In genomic region chr11:117403073-117403472, GRCm38 (mm10) we compare ENCODE assay signal across 24 mouse cellular contexts.
DNase-seq lines count a peak whose midpoint lies in the region; ATAC-seq and TF ChIP-seq lines count a peak whose summit lies in the region.
"Had no signal": no experiment of that assay in that cellular context is flagged by ENCODE, and none has a peak within 500 bp of the region (broad histone marks: within the 10 kb centered on the region; RNA-seq: fewer than 3 reads in every experiment).

No protein-coding gene starts in this region.

- no peak overlapping the region for H3K4me3 ChIP-seq in midbrain, embryonic 11.5 days (ENCODE audit: low read depth, low read length)
- no peak overlapping the region for H3K4me3 ChIP-seq in midbrain, embryonic 13.5 days (replicated peaks)
- no peak overlapping the region for H3K4me3 ChIP-seq in CH12.LX (replicated peaks in 1 of 3; ENCODE audit: low read depth in 2 of 3, low read length in 2 of 3, poor library complexity in 1 of 3)
- peak overlapping the region; percentile 54; the same call in 1 of the 2 replicates for H3K4me3 ChIP-seq in E14TG2a.4 (replicated peaks; ENCODE audit: low read length)
- H3K4me3 ChIP-seq in MEL (ENCODE audit: control insufficient read depth in 1 of 2, insufficient read depth in 1 of 2, low read depth in 2 of 2, low read length in 2 of 2): no peak overlapping the region
- no peak overlapping the region for H3K4me3 ChIP-seq in kidney, embryonic 14.5 days (ENCODE audit: low read length)
- H3K4me3 ChIP-seq in intestine, embryonic 16.5 days (ENCODE audit: low read length): no peak overlapping the region

- peaks cover 35% of the 10 kb centered on the region for H3K4me1 ChIP-seq in midbrain, embryonic 11.5 days (ENCODE audit: control insufficient read depth, insufficient read depth, low read length)
- H3K4me1 ChIP-seq in midbrain, embryonic 13.5 days (replicated peaks): peaks cover 60% of the 10 kb centered on the region
- H3K4me1 ChIP-seq in CH12.LX (ENCODE audit: control insufficient read depth in 1 of 2, insufficient read depth in 2 of 2) (peaks cover 14 to 34% of the 10 kb centered on the region in 2 experiments), E14TG2a.4 (replicated peaks; ENCODE audit: low read depth, low read length) (peaks cover 75% of the 10 kb centered on the region), MEL (ENCODE audit: control insufficient read depth in 1 of 2, insufficient read depth in 2 of 2, low read length in 2 of 2) (peaks cover 0 to 2% of the 10 kb centered on the region in 2 experiments; a peak in 1 of 4 replicates)
- peaks cover 12% of the 10 kb centered on the region; the same call in 1 of the 2 replicates for H3K4me1 ChIP-seq in kidney, embryonic 14.5 days (ENCODE audit: control insufficient read depth, insufficient read depth, low read length)
- peaks cover 23% of the 10 kb centered on the region for H3K4me1 ChIP-seq in intestine, embryonic 16.5 days (ENCODE audit: control insufficient read depth, insufficient read depth, low read length)

- peak; percentile 82 for DNase-seq in midbrain, embryonic 11.5 days (ENCODE audit: low spot score, missing footprints)
- no peak for DNase-seq in CH12.LX (ENCODE audit: extremely low read depth)
- peak; percentile 58 for DNase-seq in MEL (ENCODE audit: low read depth, low spot score)
- DNase-seq in thymus, postnatal 10 days (ENCODE audit: low spot score in 2 of 2): no peak
- DNase-seq: adrenal gland, adult 2 months; adrenal gland, adult 8-10 months; adrenal gland, postnatal 10 days; adrenal gland, postnatal 14 days; adrenal gland, postnatal 25 days; adrenal gland, postnatal 36 days; B cell, adult 2 months; cerebellum, adult 11 months; cerebellum, adult 11-12 months; cerebellum, adult 18-20 months; cerebellum, adult 2 months; cerebellum, adult 8-10 months had no signal

- in situ Hi-C loops in CH12.LX (cut with MboI; ENCODE audit: low pct_ligation_motif_present, low pct_unique_long_range_greater_than_20kb, low sequenced_read_pairs): no loop called here

- no peak overlapping the region for H3K27ac ChIP-seq in midbrain, embryonic 11.5 days (ENCODE audit: low read depth, low read length)
- H3K27ac ChIP-seq in midbrain, embryonic 13.5 days: no peak overlapping the region
- H3K27ac ChIP-seq in CH12.LX (ENCODE audit: insufficient read depth, low read depth) (no peak overlapping the region), MEL (ENCODE audit: control insufficient read depth, low read depth, low read length) (no peak overlapping the region)
- no peak overlapping the region for H3K27ac ChIP-seq in kidney, embryonic 14.5 days (ENCODE audit: low read depth, low read length)
- H3K27ac ChIP-seq in intestine, embryonic 16.5 days (ENCODE audit: low read length): no peak overlapping the region

- TF ChIP-seq RAD21 in CH12.LX (IDR thresholded peaks at IDR 0.05; ENCODE audit: low read depth, low read length) (no peak), MEL (IDR thresholded peaks at IDR 0.05; ENCODE audit: low read depth, low read length) (no peak)

- TF ChIP-seq POLR2A in CH12.LX (IDR thresholded peaks at IDR 0.05; ENCODE audit: low read depth, low read length) (no peak), MEL (IDR thresholded peaks at IDR 0.05; ENCODE audit: control insufficient read depth in 1 of 2, insufficient read depth in 1 of 2, low read depth in 1 of 2, low read length in 2 of 2, poor library complexity in 1 of 2) (no peak)

- H3K9me3 ChIP-seq in midbrain, embryonic 11.5 days (ENCODE audit: control insufficient read depth, low read length): no peaks in the 10 kb centered on the region; the same call in 1 of the 2 replicates
- peaks cover 6% of the 10 kb centered on the region; the same call in 1 of the 2 replicates for H3K9me3 ChIP-seq in midbrain, embryonic 13.5 days
- no peaks in the 10 kb centered on the region for H3K9me3 ChIP-seq in CH12.LX (replicated peaks; ENCODE audit: low read length)
- peaks cover 5% of the 10 kb centered on the region; the same call in 1 of the 2 replicates for H3K9me3 ChIP-seq in E14TG2a.4 (ENCODE audit: low read length)
- no peaks in the 10 kb centered on the region for H3K9me3 ChIP-seq in MEL (replicated peaks; ENCODE audit: insufficient read depth, low read length)
- H3K9me3 ChIP-seq in kidney, embryonic 14.5 days (ENCODE audit: control insufficient read depth, low read length): peaks cover 4% of the 10 kb centered on the region; the same call in 1 of the 2 replicates
- H3K9me3 ChIP-seq in intestine, embryonic 16.5 days (ENCODE audit: control insufficient read depth, low read length): no peaks in the 10 kb centered on the region
- H3K9me3 ChIP-seq: G1E had no signal

- H3K36me3 ChIP-seq in midbrain, embryonic 11.5 days (ENCODE audit: control insufficient read depth, insufficient read depth, low read length): no peaks in the 10 kb centered on the region
- H3K36me3 ChIP-seq in midbrain, embryonic 13.5 days: no peaks in the 10 kb centered on the region
- H3K36me3 ChIP-seq in CH12.LX (replicated peaks in 1 of 2; ENCODE audit: control insufficient read depth in 1 of 2, insufficient read depth in 1 of 2, low read length in 1 of 2) (no peaks in the 10 kb centered on the region), E14TG2a.4 (ENCODE audit: insufficient read depth, low read length) (no peaks in the 10 kb centered on the region), MEL (ENCODE audit: control insufficient read depth in 1 of 2, insufficient read depth in 2 of 2, low read length in 2 of 2) (peaks cover 0 to 6% of the 10 kb centered on the region in 2 experiments; a peak in 2 of 4 replicates)
- H3K36me3 ChIP-seq in kidney, embryonic 14.5 days (ENCODE audit: control insufficient read depth, insufficient read depth, low read length): no peaks in the 10 kb centered on the region
- H3K36me3 ChIP-seq in intestine, embryonic 16.5 days (ENCODE audit: control insufficient read depth, insufficient read depth, low read length): no peaks in the 10 kb centered on the region
- H3K36me3 ChIP-seq: G1E had no signal

- ATAC-seq in midbrain, embryonic 11.5 days (ENCODE audit: low FRiP score): no peak
- no peak for ATAC-seq in midbrain, embryonic 13.5 days
- no peak for ATAC-seq in kidney, embryonic 14.5 days (ENCODE audit: low FRiP score, low TSS enrichment)
- no peak for ATAC-seq in intestine, embryonic 16.5 days
- ATAC-seq: activated CD4-positive, CD25-positive, alpha-beta regulatory T cell, adult 4 months; CD4-positive, CD25-positive, alpha-beta regulatory T cell, adult 4 months; Patski had no signal

- dilution Hi-C loops in CH12.LX (cut with MboI; ENCODE audit: extremely low pct_ligation_motif_present, extremely low pct_unique_long_range_greater_than_20kb, low sequenced_read_pairs): no loop called here

- peaks cover 3% of the 10 kb centered on the region; the same call in 1 of the 2 replicates for H3K27me3 ChIP-seq in midbrain, embryonic 11.5 days (ENCODE audit: control insufficient read depth, insufficient read depth, low read length)
- H3K27me3 ChIP-seq in midbrain, embryonic 13.5 days: peaks cover 3% of the 10 kb centered on the region; the same call in 1 of the 2 replicates
- H3K27me3 ChIP-seq in CH12.LX (replicated peaks) (peaks cover 3% of the 10 kb centered on the region), E14TG2a.4 (ENCODE audit: insufficient read depth, low read length) (peaks cover 40% of the 10 kb centered on the region), MEL (ENCODE audit: control insufficient read depth in 1 of 2, insufficient read depth in 2 of 2, low read length in 2 of 2) (peaks cover 7 to 8% of the 10 kb centered on the region in 2 experiments)
- peaks cover 6% of the 10 kb centered on the region; the same call in 1 of the 2 replicates for H3K27me3 ChIP-seq in kidney, embryonic 14.5 days (ENCODE audit: control insufficient read depth, insufficient read depth, low read length)
- peaks cover 7% of the 10 kb centered on the region for H3K27me3 ChIP-seq in intestine, embryonic 16.5 days (replicated peaks; ENCODE audit: control insufficient read depth, insufficient read depth, low read length)
- H3K27me3 ChIP-seq: Patski had no signal

- H3K79me2 ChIP-seq in CH12.LX (replicated peaks; ENCODE audit: control insufficient read depth, extremely low read depth, insufficient read depth, poor library complexity, severe bottlenecking) (no peaks in the 10 kb centered on the region), MEL (ENCODE audit: control insufficient read depth, insufficient read depth, low read length, poor library complexity) (no peaks in the 10 kb centered on the region)

- 92% methylated on average over 6 of the region's 6 CpGs for WGBS in midbrain, embryonic 11.5 days
- 93% methylated on average over 6 of the region's 6 CpGs for WGBS in midbrain, embryonic 13.5 days
- 82% methylated on average over 6 of the region's 6 CpGs for WGBS in kidney, embryonic 14.5 days
- 89% methylated on average over 6 of the region's 6 CpGs for WGBS in intestine, embryonic 16.5 days

- no peak for TF ChIP-seq EP300 in CH12.LX (IDR thresholded peaks at IDR 0.05; ENCODE audit: low read length)
- no peak for TF ChIP-seq EP300 in MEL (IDR thresholded peaks at IDR 0.05; ENCODE audit: low read depth in 1 of 2, low read length in 2 of 2)

- no peak overlapping the region for H3K4me2 ChIP-seq in midbrain, embryonic 11.5 days
- no peak overlapping the region for H3K4me2 ChIP-seq in midbrain, embryonic 13.5 days (replicated peaks)
- H3K4me2 ChIP-seq in CH12.LX (ENCODE audit: insufficient read depth, low read depth, poor library complexity, severe bottlenecking): 0 out of 2 replicates have a peak overlapping the region, but pooled peaks have one; percentile 35
- H3K4me2 ChIP-seq in kidney, embryonic 14.5 days (replicated peaks; ENCODE audit: low read depth, low read length): no peak overlapping the region
- H3K4me2 ChIP-seq in intestine, embryonic 16.5 days (ENCODE audit: low read depth, low read length): no peak overlapping the region

- TF ChIP-seq CTCF in CH12.LX (conservative IDR thresholded peaks at IDR 0.05 in 1 of 2, IDR thresholded peaks at IDR 0.05 in 1 of 2; ENCODE audit: low read depth in 2 of 2, low read length in 2 of 2) (no peak), E14TG2a.4 (conservative IDR thresholded peaks at IDR 0.05; ENCODE audit: low read length) (no peak), MEL (IDR thresholded peaks at IDR 0.05 in 2 of 3, conservative IDR thresholded peaks at IDR 0.05 in 1 of 3; ENCODE audit: control insufficient read depth in 1 of 3, insufficient read depth in 1 of 3, low read depth in 2 of 3, low read length in 3 of 3, poor library complexity in 1 of 3, severe bottlenecking in 1 of 3) (no peak)

- no peak overlapping the region for H3K9ac ChIP-seq in midbrain, embryonic 11.5 days (ENCODE audit: low read length)
- H3K9ac ChIP-seq in midbrain, embryonic 13.5 days (replicated peaks): no peak overlapping the region
- H3K9ac ChIP-seq in CH12.LX (ENCODE audit: insufficient read depth, low read depth) (no peak overlapping the region), MEL (ENCODE audit: control insufficient read depth, low read depth, low read length, poor library complexity, severe bottlenecking) (no peak overlapping the region)
- H3K9ac ChIP-seq in kidney, embryonic 14.5 days (ENCODE audit: low read depth, low read length): no peak overlapping the region
- no peak overlapping the region for H3K9ac ChIP-seq in intestine, embryonic 16.5 days (ENCODE audit: low read depth, low read length)

TF ChIP-seq in CH12.LX, 34 proteins besides CTCF, POLR2A, EP300 and RAD21 (continues in another document):
- TF ChIP-seq CHD1 (IDR thresholded peaks at IDR 0.05; ENCODE audit: low read depth, low read length): no peak

TF ChIP-seq in MEL, 35 proteins besides CTCF, POLR2A, EP300 and RAD21 (continues in another document):
- no peak for TF ChIP-seq ELF1 (IDR thresholded peaks at IDR 0.05; ENCODE audit: low read depth, low read length)

Comparison
In these comparisons a context has a peak if more than half of its experiments do, and no peak if none do; other contexts are left out.
1. DNase-seq: peak in midbrain, embryonic 11.5 days (single experiment) and MEL (single experiment); none in CH12.LX (single experiment) and thymus, postnatal 10 days (0 of 2).